Mouse (Mus musculus): ENCODE data around the gene Rad51ap2. TPM values are rescaled to one million over a fixed set of nuclear protein-coding genes. Genes with fewer than 3 reads are reported as not detected.

Rad51ap2 gene
- not detected in 2 replicates for polyA plus RNA-seq (2012; rRNA removed)

GRCm38 (mm10) chr12:11455549-11456194 lies at the start of gene Rad51ap2:
Gene Rad51ap2 (plus strand): TSS chr12:11456079.

GRCm38 (mm10) chr12:11436497-11437265 lies 19.2 kb upstream of the Rad51ap2 start, which contains the start of gene Vsnl1:
Gene Vsnl1 (minus strand): TSS chr12:11436613.

Other genes starting within 250 kb of the Rad51ap2 start
- not detected in 2 replicates for gene Msgn1, start 247.1 kb upstream of the Rad51ap2 start, polyA plus RNA-seq (2012; rRNA removed)
- 5.0 and 6.2 TPM in 2 replicates for gene Gen1, start 190.3 kb upstream of the Rad51ap2 start, polyA plus RNA-seq (2012; rRNA removed)
- 27.5 and 27.8 TPM in 2 replicates for gene Smc6, start 190.2 kb upstream of the Rad51ap2 start, polyA plus RNA-seq (2012; rRNA removed)
- gene Vsnl1, start 19.5 kb upstream of the Rad51ap2 start, polyA plus RNA-seq (2012; rRNA removed) = 0.05 and 0.10 TPM in 2 replicates